Mouse (Mus musculus): ENCODE data around the gene Otx2.

DNA sequence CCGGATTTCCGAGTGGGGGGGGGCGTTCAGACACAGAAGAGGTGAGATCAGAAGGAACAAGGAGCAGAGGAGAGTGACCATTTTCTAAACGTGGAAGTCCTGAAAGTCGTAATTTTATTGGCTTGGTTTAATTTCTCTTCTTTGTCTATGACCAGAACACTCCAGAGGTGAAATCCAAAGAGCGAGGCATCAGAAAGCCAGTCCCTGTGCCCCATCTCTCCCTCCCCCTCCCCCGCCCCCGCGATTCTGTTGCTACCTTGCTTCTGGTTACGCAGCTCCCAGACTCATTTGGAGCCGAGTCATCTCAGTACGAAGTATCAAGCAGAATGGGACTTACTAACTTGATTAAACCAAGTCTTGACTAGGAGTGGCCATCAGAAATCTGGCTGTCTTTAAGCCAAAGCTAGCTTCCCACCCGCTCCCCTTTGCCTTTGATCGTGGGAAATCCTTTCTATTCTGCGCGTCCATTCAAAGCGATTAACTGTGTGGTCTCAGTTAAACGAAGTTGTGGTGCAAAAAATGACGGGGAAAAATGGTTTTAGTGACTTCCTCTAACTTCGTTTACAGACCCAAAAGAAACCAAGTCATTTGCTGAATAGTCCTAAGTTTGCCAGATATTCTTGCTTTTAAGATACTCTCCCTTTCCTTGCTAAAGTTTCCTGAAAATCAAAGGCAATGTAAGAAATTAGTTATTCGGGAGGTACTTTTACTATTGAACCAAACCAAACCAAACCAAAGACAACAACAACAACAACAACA lies 17.6 kb downstream of the Otx2 start:
- TF ChIP-seq CTCF (IDR thresholded peaks at IDR 0.05; ENCODE audit: low read depth, low read length) (no peak), POLR2A (IDR thresholded peaks at IDR 0.05; ENCODE audit: insufficient read depth, low read length) (no peak), EP300 (IDR thresholded peaks at IDR 0.05; ENCODE audit: insufficient read depth, low read depth, low read length) (no peak)
